Mouse (Mus musculus): ENCODE results near the gene Tor3a.

DNA sequence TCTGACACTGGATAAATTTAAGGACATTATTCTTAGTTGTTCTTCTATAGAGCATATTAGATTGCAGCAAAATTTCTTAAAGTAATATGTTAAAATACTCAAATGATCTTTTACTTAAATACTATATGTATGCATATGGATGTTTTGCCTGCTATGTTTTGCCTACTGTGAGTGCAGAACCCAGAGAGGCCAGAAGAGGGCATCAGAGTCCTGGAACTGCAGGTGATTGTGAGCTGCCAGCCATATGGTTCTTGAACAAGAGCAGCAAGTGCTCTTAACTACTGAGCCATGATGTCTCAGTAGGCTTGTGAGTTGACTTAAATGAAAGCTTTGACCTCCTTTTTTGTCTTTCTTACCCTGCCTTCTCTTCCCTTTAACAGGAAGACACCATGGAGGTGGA is 43.2 kb downstream of the Tor3a start:
- peak; percentile 40 for TF ChIP-seq CTCF (conservative IDR thresholded peaks at IDR 0.05; ENCODE audit: insufficient read depth, insufficient read length, low read depth, low read length)
- no peak for TF ChIP-seq POLR2A (IDR thresholded peaks at IDR 0.05; ENCODE audit: low read depth, low read length)

All from kidney, adult 2 months (tissue).